Comparison of ENCODE assay signal across 24 mouse cellular contexts in genomic region chr4:143426770-143427169, GRCm38 (mm10). TPM values are rescaled to one million over a fixed set of nuclear protein-coding genes. Genes with fewer than 3 reads are reported as not detected.
DNase-seq lines count a peak whose midpoint lies in the region; ATAC-seq and TF ChIP-seq lines count a peak whose summit lies in the region.
"Not testable (repeated sequence)": the region's sequence is repeated elsewhere in the genome, so short reads cannot be mapped to it uniquely, and the experiment has no call there.
"Had no signal": no experiment of that assay in that cellular context is flagged by ENCODE, and none has a peak within 500 bp of the region (broad histone marks: within the 10 kb centered on the region; RNA-seq: fewer than 3 reads in every experiment).

No protein-coding gene starts in this region.

- peak; percentile 25 for DNase-seq in ES-CJ7 (ENCODE audit: low read depth, low spot score)
- DNase-seq in limb, embryonic 14.5 days (ENCODE audit: low spot score); lung, postnatal 0 days (ENCODE audit: low spot score): not testable (repeated sequence)

- ATAC-seq in embryonic facial prominence, embryonic 12.5 days (ENCODE audit: insufficient number of reproducible peaks, insufficient read depth, low FRiP score, low TSS enrichment) = 0 out of 2 replicates have a peak, but pooled peaks have one; percentile 24
- ATAC-seq in heart, embryonic 16.5 days (replicated peaks; ENCODE audit: extremely low read depth, insufficient read depth, low FRiP score) = 0 out of 2 replicates have a peak, but pooled peaks have one; percentile 14
- ATAC-seq in intestine, embryonic 16.5 days = 0 out of 2 replicates have a peak, but pooled peaks have one; percentile 50
- ATAC-seq in limb, embryonic 14.5 days (ENCODE audit: low FRiP score, low read depth) = peak; percentile 15; the same call in 1 of the 2 replicates
- peak; percentile 33; the same call in 1 of the 2 replicates for ATAC-seq in lung, postnatal 0 days
- ATAC-seq in stomach, embryonic 16.5 days (ENCODE audit: insufficient read depth, low FRiP score) = peak; percentile 56; the same call in 1 of the 2 replicates

- not testable (repeated sequence) for H3K4me2 ChIP-seq in embryonic facial prominence, embryonic 12.5 days (replicated peaks); heart, embryonic 16.5 days (ENCODE audit: low read depth, low read length); intestine, embryonic 16.5 days (ENCODE audit: low read depth, low read length); limb, embryonic 14.5 days (replicated peaks; ENCODE audit: low read depth, low read length, severe bottlenecking); lung, postnatal 0 days (replicated peaks; ENCODE audit: low read depth, low read length); stomach, embryonic 16.5 days (ENCODE audit: low read depth, low read length)

- TF ChIP-seq POLR2A in limb, embryonic 14.5 days (IDR thresholded peaks at IDR 0.05; ENCODE audit: borderline replicate concordance, extremely low read depth, insufficient read depth, insufficient read length) = not testable (repeated sequence)

- H3K4me3 ChIP-seq in embryonic facial prominence, embryonic 12.5 days; heart, embryonic 16.5 days (ENCODE audit: low read length); intestine, embryonic 16.5 days (ENCODE audit: low read length); limb, embryonic 14.5 days (replicated peaks; ENCODE audit: low read length); lung, postnatal 0 days (ENCODE audit: low read depth, low read length); stomach, embryonic 16.5 days (replicated peaks; ENCODE audit: low read length): not testable (repeated sequence)

- not testable (repeated sequence) for H3K4me1 ChIP-seq in embryonic facial prominence, embryonic 12.5 days; heart, embryonic 16.5 days (ENCODE audit: control insufficient read depth, insufficient read depth, low read length); intestine, embryonic 16.5 days (ENCODE audit: control insufficient read depth, insufficient read depth, low read length); limb, embryonic 14.5 days (ENCODE audit: control insufficient read depth, insufficient read depth, low read length); lung, postnatal 0 days (ENCODE audit: insufficient read depth, low read depth, low read length); stomach, embryonic 16.5 days (ENCODE audit: control insufficient read depth, insufficient read depth, low read length)

- H3K9me3 ChIP-seq in embryonic facial prominence, embryonic 12.5 days; heart, embryonic 16.5 days (replicated peaks; ENCODE audit: control insufficient read depth, low read length); intestine, embryonic 16.5 days (ENCODE audit: control insufficient read depth, low read length); limb, embryonic 14.5 days (ENCODE audit: control insufficient read depth, low read length); lung, postnatal 0 days (ENCODE audit: low read length); stomach, embryonic 16.5 days (replicated peaks; ENCODE audit: control insufficient read depth, low read length): not testable (repeated sequence)

- TF ChIP-seq CTCF in lung, postnatal 0 days (IDR thresholded peaks at IDR 0.05) = not testable (repeated sequence)

- not testable (repeated sequence) for H3K27me3 ChIP-seq in embryonic facial prominence, embryonic 12.5 days; heart, embryonic 16.5 days (ENCODE audit: control insufficient read depth, insufficient read depth, low read length); intestine, embryonic 16.5 days (replicated peaks; ENCODE audit: control insufficient read depth, insufficient read depth, low read length); limb, embryonic 14.5 days (ENCODE audit: control insufficient read depth, insufficient read depth, low read length); lung, postnatal 0 days (replicated peaks; ENCODE audit: insufficient read depth, low read length); stomach, embryonic 16.5 days (ENCODE audit: control insufficient read depth, insufficient read depth, low read length)

- TF ChIP-seq EP300 in lung, postnatal 0 days (IDR thresholded peaks at IDR 0.05) = not testable (repeated sequence)

- 57% methylated on average over 5 of the region's 5 CpGs for WGBS in embryonic facial prominence, embryonic 12.5 days
- 50% methylated on average over 5 of the region's 5 CpGs for WGBS in heart, embryonic 16.5 days
- WGBS in intestine, embryonic 16.5 days = 60% methylated on average over 5 of the region's 5 CpGs
- WGBS in limb, embryonic 14.5 days = 54% methylated on average over 5 of the region's 5 CpGs
- WGBS in lung, postnatal 0 days = 61% methylated on average over 5 of the region's 5 CpGs
- WGBS in stomach, embryonic 16.5 days = 56% methylated on average over 5 of the region's 5 CpGs

- H3K9ac ChIP-seq in embryonic facial prominence, embryonic 12.5 days; heart, embryonic 16.5 days (ENCODE audit: low read length); intestine, embryonic 16.5 days (ENCODE audit: low read depth, low read length); limb, embryonic 14.5 days (ENCODE audit: low read depth, low read length, severe bottlenecking); lung, postnatal 0 days (replicated peaks; ENCODE audit: low read depth); stomach, embryonic 16.5 days (ENCODE audit: low read length): not testable (repeated sequence)

- not testable (repeated sequence) for H3K36me3 ChIP-seq in embryonic facial prominence, embryonic 12.5 days; heart, embryonic 16.5 days (ENCODE audit: control insufficient read depth, insufficient read depth); intestine, embryonic 16.5 days (ENCODE audit: control insufficient read depth, insufficient read depth, low read length); limb, embryonic 14.5 days (ENCODE audit: control insufficient read depth, insufficient read depth, low read length); lung, postnatal 0 days (ENCODE audit: insufficient read depth, low read length); stomach, embryonic 16.5 days (ENCODE audit: control insufficient read depth, insufficient read depth, low read length)

- not testable (repeated sequence) for H3K27ac ChIP-seq in embryonic facial prominence, embryonic 12.5 days; heart, embryonic 16.5 days (ENCODE audit: low read length); intestine, embryonic 16.5 days (ENCODE audit: low read length); limb, embryonic 14.5 days (replicated peaks; ENCODE audit: low read depth, low read length); lung, postnatal 0 days (ENCODE audit: low read length); stomach, embryonic 16.5 days (ENCODE audit: low read length)

RNA-seq across cellular contexts. Expression of gene Pramef8, which starts 14.5 kb away (rescaled TPM):
- 25.4 and 25.5 TPM in 2 replicates for polyA plus RNA-seq in embryonic facial prominence, embryonic 12.5 days (2016; fragmentation: Nextera tagmentation; extraction: Ambion mirVana)
- 11.6 and 13.4 TPM in 2 replicates for polyA plus RNA-seq in heart, embryonic 16.5 days (2015; fragmentation: Nextera tagmentation; extraction: Ambion mirVana)
- 12.5 and 13.9 TPM in 2 replicates for polyA plus RNA-seq in intestine, embryonic 16.5 days (2015; fragmentation: Nextera tagmentation; extraction: Ambion mirVana)
- 11.4 and 13.8 TPM in 2 replicates for polyA plus RNA-seq in limb, embryonic 14.5 days (2012; rRNA removed)
- 13.5 and 14.0 TPM in 2 replicates for polyA plus RNA-seq in limb, embryonic 14.5 days (2014; fragmentation: Nextera tagmentation; extraction: Ambion mirVana)
- polyA plus RNA-seq in lung, postnatal 0 days (2015; fragmentation: Nextera tagmentation; extraction: Ambion mirVana) = 9.2 and 10.2 TPM in 2 replicates
- 15.1 and 15.2 TPM in 2 replicates for polyA plus RNA-seq in stomach, embryonic 16.5 days (2015; fragmentation: Nextera tagmentation; extraction: Ambion mirVana)

RNA-seq across cellular contexts. Expression of gene Oog4, which starts 23.4 kb away (rescaled TPM):
- polyA plus RNA-seq in embryonic facial prominence, embryonic 12.5 days (2016; fragmentation: Nextera tagmentation; extraction: Ambion mirVana) = not detected in 2 replicates
- polyA plus RNA-seq in heart, embryonic 16.5 days (2015; fragmentation: Nextera tagmentation; extraction: Ambion mirVana) = not detected in 2 replicates
- not detected in 2 replicates for polyA plus RNA-seq in intestine, embryonic 16.5 days (2015; fragmentation: Nextera tagmentation; extraction: Ambion mirVana)
- polyA plus RNA-seq in limb, embryonic 14.5 days (2012; rRNA removed) = not detected in 2 replicates
- not detected in 2 replicates for polyA plus RNA-seq in limb, embryonic 14.5 days (2014; fragmentation: Nextera tagmentation; extraction: Ambion mirVana)
- polyA plus RNA-seq in lung, postnatal 0 days (2015; fragmentation: Nextera tagmentation; extraction: Ambion mirVana) = not detected in 2 replicates
- not detected in 2 replicates for polyA plus RNA-seq in stomach, embryonic 16.5 days (2015; fragmentation: Nextera tagmentation; extraction: Ambion mirVana)
- polyA plus RNA-seq: brain, embryonic 14.5 days; cortical plate, adult 2 months; embryonic facial prominence, embryonic 10.5 days; embryonic facial prominence, embryonic 15.5 days; forebrain, embryonic 11.5 days; forebrain, embryonic 14.5 days; forebrain, postnatal 0 days; frontal cortex, adult 2 months; G1E; gonadal fat pad, adult 2 months; heart, embryonic 12.5 days; heart, embryonic 15.5 days; hindbrain, embryonic 10.5 days; hindbrain, embryonic 13.5 days; hindbrain, embryonic 16.5 days; Patski had no signal

RNA-seq across cellular contexts. Expression of gene Pramel1, which starts 32.5 kb away (rescaled TPM):
- not detected in 2 replicates for polyA plus RNA-seq in embryonic facial prominence, embryonic 12.5 days (2016; fragmentation: Nextera tagmentation; extraction: Ambion mirVana)
- polyA plus RNA-seq in heart, embryonic 16.5 days (2015; fragmentation: Nextera tagmentation; extraction: Ambion mirVana) = not detected in 2 replicates
- not detected in 2 replicates for polyA plus RNA-seq in intestine, embryonic 16.5 days (2015; fragmentation: Nextera tagmentation; extraction: Ambion mirVana)
- 0.03 TPM in 1 of 2 replicates, not detected in the other for polyA plus RNA-seq in limb, embryonic 14.5 days (2012; rRNA removed)
- polyA plus RNA-seq in limb, embryonic 14.5 days (2014; fragmentation: Nextera tagmentation; extraction: Ambion mirVana) = not detected in 2 replicates
- polyA plus RNA-seq in lung, postnatal 0 days (2015; fragmentation: Nextera tagmentation; extraction: Ambion mirVana) = not detected in 2 replicates
- polyA plus RNA-seq in stomach, embryonic 16.5 days (2015; fragmentation: Nextera tagmentation; extraction: Ambion mirVana) = not detected in 2 replicates
- polyA plus RNA-seq: activated CD4-positive, CD25-positive, alpha-beta regulatory T cell, adult 4 months; brain, embryonic 14.5 days; embryonic facial prominence, embryonic 10.5 days; embryonic facial prominence, embryonic 15.5 days; forebrain, embryonic 11.5 days; forebrain, embryonic 14.5 days; forebrain, postnatal 0 days; G1E; gonadal fat pad, adult 2 months; heart, embryonic 12.5 days; heart, embryonic 15.5 days; hindbrain, embryonic 10.5 days; hindbrain, embryonic 13.5 days; hindbrain, embryonic 16.5 days; Patski had no signal
